Mouse (Mus musculus) Patski (cell line): ENCODE measurements around the gene Adam30. TPM values are rescaled to one million over a fixed set of nuclear protein-coding genes. Genes with fewer than 3 reads are reported as not detected.
"Not testable (repeated sequence)": the region's sequence is repeated elsewhere in the genome, so short reads cannot be mapped to it uniquely, and the experiment has no call there.

Experiments used
- ATAC-seq: fragments of 100-300 bp; one replicate; pipeline ENCODE4 v1.8.0; 2021
- CTCF ChIA-PET: fragments of 350-600 bp; sonication (Branson Sonifier 250); formaldehyde crosslinking; loops from one replicate; lab custom pipeline; 2022; ENCODE audit warnings: inconsistent platforms; lab: Charles Lee
- POLR2A ChIA-PET: fragments of 350-600 bp; sonication (Branson Sonifier 250); formaldehyde crosslinking; loops from one replicate; lab custom pipeline; 2022; ENCODE audit warnings: antibody characterized with exemption, inconsistent platforms; lab: Charles Lee
- DNase-seq: peaks from one replicate; pipeline ENCODE4 v3.0.0-alpha.2; 2011; ENCODE audit warnings: low read depth, low spot score
- H3K27me3 ChIP-seq: fragments of 371-371 bp; one replicate; pipeline ENCODE4 v1.5.1; 2021
- CTCF ChIP-seq: fragments of 100-300 bp; IDR thresholded peaks from one replicate; pipeline ENCODE4 v1.5.1; 2021
- in situ Hi-C: fragments of 300-500 bp; cut with MboI; formaldehyde crosslinking; loops from 3 replicates; pipeline ENCODE4 v1.11.1; 2018; ENCODE audit warnings: low pct_unique_long_range_greater_than_20kb, mixed read lengths
- polyA plus RNA-seq: library from polyadenylated mRNA; unstranded; gene quantifications from one replicate; pipeline ENCODE4 v1.2.3, GENCODE M21; 2021

The Adam30 gene
- 0.01 TPM for polyA plus RNA-seq

DNA sequence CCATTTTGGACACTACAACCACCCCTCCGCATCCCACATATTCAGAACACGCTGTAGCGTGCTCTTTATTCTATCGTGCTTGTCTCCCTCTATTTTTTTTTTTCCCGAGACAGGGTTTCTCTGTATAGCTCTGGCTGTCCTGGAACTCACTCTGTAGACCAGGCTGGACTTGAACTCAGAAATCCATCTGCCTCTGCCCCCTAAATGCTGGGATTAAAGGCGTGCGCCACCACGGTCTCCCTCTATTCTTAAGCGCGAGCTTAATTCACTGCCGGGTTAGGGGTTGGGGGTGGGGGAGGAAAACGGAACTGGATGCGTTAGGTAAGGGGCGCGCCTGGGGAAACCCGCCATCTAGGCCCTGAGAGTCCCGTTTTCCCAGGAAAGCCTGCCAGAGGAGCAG lies at the start of gene Adam30:
Adam30 (plus strand) TSS at position 301 of the 400 bp plus-strand sequence.
- no peak for TF ChIP-seq CTCF
- ChIA-PET CTCF (no interaction called here), POLR2A (no interaction called here)
- in situ Hi-C loops = no loop called here
- DNase-seq (no peak), ATAC-seq (no peak)
- no peaks in the 10 kb centered on the region for H3K27me3 ChIP-seq

DNA sequence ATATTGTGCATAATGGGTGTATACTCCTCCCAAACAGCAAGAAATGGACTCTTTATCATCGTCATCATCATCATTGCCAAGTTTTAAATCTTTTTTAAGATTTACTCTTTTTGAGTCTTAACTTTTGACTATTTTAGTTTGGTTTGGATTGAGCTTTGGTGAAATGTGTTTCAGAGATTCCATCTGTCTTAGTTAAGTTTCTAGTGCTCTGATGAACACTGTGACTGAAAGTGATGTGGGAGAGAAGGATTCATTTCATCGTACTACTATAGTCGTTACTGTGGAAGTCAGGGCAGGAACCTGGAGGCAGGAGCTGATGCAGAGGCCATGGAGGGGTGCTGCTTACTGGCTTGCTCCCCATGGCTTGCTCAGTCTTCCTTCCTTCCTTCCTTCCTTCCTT lies 42.2 kb upstream of the Adam30 start:
- ATAC-seq (no peak), DNase-seq (no peak)
- no peaks in the 10 kb centered on the region for H3K27me3 ChIP-seq
- in situ Hi-C loops = no loop called here
- ChIA-PET CTCF (interaction anchor here (2.2 kb wide), 1 partner anchor 14 kb away, joined by 6 read pairs; no protein-coding TSS in a partner anchor), POLR2A (no interaction called here)
- TF ChIP-seq CTCF = no peak

DNA sequence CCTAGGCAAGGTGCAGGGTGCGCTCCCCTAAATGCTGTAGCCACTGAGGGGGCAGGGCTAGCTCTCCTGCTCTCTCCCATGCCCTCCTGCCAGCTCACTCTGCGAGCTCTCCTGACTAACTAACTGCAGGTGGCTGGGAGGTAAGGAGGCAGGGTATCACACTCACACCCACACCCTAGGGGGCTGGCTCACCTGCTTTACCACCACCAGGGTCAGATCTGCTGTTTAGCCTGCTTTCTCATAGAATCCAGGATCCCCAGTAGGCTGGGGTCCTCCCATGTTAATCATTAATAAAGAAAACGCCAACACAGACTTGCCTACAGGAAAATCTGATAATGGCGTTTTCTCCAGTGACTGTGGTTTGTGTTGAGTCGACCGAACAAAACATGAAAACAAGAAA lies 41.1 kb upstream of the Adam30 start:
- no peak for DNase-seq
- in situ Hi-C loops = no loop called here
- no peaks in the 10 kb centered on the region for H3K27me3 ChIP-seq
- no peak for ATAC-seq
- TF ChIP-seq CTCF = no peak
- POLR2A ChIA-PET = no interaction called here
- CTCF ChIA-PET = interaction anchor here (0.9 to 2.2 kb wide), 3 partner anchors 8 to 15 kb away, joined by 3 to 6 read pairs (median 5); no protein-coding TSS in a partner anchor

DNA sequence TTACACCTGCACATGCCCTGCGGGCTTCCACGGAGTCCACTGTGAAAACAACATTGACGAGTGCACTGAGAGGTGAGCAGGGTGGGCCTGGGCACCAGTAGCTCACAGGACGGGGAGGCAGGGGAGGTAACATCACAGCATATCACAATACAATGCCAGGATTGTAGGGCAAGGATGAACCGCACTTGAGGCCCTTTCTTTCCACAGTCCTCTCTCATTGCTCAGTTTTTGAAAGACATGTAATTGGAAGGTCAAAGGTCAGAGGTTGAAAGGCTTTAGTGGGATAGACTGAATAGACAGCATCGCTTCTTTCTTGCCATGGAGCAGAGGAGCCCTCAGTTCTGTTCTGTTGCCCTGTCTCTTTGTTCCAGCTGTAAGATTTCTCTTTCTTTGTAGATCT lies 39.5 kb upstream of the Adam30 start:
- in situ Hi-C loops = no loop called here
- no peak for TF ChIP-seq CTCF
- ATAC-seq = no peak
- DNase-seq = no peak
- ChIA-PET CTCF (interaction anchor here (1.1 to 1.9 kb wide), 3 partner anchors 103 to 108 kb away, joined by 3 to 5 read pairs (median 4); partner anchors contain the start of gene Notch2), POLR2A (interaction anchor here (1.1 to 2.0 kb wide), 2 partner anchors 15 to 107 kb away, joined by 4 read pairs; partner anchors contain the start of gene Notch2)
- H3K27me3 ChIP-seq = no peaks in the 10 kb centered on the region

DNA sequence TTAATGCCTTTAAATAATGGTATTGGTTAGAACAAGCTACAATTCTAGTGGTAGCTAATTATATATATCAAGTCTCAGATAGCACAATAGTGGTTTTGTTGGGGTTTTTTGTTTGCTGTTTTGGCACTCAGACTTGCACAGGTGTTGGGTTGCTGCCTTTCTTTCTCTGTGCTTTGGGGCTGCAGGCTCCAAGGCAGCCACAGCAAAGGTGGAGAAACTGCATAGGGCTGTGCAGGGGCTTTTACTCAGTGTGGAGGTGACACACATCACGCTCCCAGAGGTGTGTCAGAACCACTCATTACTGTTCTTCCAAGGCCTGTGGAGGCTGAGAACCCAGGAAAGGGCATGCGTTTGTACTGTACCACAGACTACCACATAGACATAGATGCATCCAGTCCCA lies 32.7 kb upstream of the Adam30 start:
- DNase-seq (no peak), ATAC-seq (no peak)
- TF ChIP-seq CTCF = no peak
- POLR2A ChIA-PET = interaction anchor here (0.6 kb wide), 1 partner anchor 114 kb away, joined by 4 read pairs; no protein-coding TSS in a partner anchor
- in situ Hi-C loops = no loop called here
- CTCF ChIA-PET = no interaction called here
- no peaks in the 10 kb centered on the region for H3K27me3 ChIP-seq

DNA sequence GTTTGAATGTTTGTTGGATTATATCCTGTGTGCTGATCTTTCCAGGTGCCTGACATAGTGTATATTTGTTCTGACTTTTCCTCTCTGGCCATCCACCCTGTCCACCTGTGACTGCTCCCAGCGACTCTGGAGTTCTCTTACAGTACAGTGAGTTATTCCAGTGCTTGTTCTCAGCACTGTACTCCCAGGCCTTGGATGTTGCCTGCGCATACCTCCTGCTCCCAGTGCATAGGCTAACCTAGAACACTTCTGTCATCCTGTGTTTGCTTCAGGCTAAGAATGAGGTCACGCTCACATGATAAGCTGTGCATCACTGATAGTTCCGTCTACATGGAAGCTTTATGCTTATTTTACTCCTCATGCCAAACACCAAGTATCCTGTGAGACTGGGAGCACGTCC lies 31.7 kb upstream of the Adam30 start:
- no peaks in the 10 kb centered on the region for H3K27me3 ChIP-seq
- ChIA-PET POLR2A (no interaction called here), CTCF (no interaction called here)
- DNase-seq (no peak), ATAC-seq (no peak)
- TF ChIP-seq CTCF = no peak
- in situ Hi-C loops = no loop called here

DNA sequence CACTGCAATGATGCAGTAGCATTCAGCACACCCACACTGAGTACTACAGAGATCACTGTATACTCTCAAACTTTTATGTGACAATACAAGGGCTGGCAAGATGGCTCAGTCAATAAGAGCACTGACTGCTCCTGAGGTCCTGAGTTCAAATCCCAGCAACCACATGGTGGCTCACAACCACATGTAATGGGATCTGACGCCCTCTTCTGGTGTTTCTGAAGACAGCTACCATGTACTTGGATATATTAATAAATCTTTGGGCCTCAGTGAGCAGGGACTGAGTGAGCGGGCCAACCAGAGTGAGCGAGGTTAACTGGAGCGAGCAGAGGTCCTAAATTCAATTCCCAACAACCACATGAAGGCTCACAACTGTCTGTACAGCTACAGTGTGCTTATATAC lies 28.3 kb upstream of the Adam30 start:
- DNase-seq, ATAC-seq, POLR2A ChIA-PET, H3K27me3 ChIP-seq: not testable (repeated sequence)
- CTCF ChIA-PET = interaction anchor here (1.7 kb wide), 1 partner anchor 10 kb away, joined by 5 read pairs; no protein-coding TSS in a partner anchor
- in situ Hi-C loops = loop anchor here (10.0 kb wide), 1 partner anchor 217 kb away; no protein-coding TSS in a partner anchor

DNA sequence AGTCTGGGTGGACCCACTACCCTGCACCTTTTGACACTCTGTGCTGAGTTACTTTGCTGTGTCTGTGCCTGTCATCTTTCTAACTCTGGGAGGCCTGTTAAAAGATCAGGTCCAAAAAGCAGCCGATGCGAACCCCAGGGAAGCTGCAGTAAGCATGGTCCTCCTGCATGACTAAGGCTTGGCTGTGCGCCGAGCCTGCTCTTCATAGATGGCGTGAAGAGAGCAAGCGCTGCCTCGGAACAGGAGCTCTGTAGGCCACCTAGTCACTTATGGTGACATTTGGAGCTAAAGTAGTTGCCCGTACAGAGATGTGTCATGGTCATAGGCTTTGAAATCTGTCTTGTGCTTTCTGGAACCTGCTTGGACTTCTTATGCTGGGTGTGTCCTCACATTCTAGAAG lies 27.8 kb upstream of the Adam30 start:
- TF ChIP-seq CTCF = no peak
- in situ Hi-C loops = loop anchor here (10.0 kb wide), 1 partner anchor 218 kb away; no protein-coding TSS in a partner anchor
- ChIA-PET POLR2A (no interaction called here), CTCF (interaction anchor here (1.7 kb wide), 1 partner anchor 11 kb away, joined by 5 read pairs; no protein-coding TSS in a partner anchor)
- no peak for DNase-seq
- H3K27me3 ChIP-seq = no peaks in the 10 kb centered on the region
- ATAC-seq = no peak

DNA sequence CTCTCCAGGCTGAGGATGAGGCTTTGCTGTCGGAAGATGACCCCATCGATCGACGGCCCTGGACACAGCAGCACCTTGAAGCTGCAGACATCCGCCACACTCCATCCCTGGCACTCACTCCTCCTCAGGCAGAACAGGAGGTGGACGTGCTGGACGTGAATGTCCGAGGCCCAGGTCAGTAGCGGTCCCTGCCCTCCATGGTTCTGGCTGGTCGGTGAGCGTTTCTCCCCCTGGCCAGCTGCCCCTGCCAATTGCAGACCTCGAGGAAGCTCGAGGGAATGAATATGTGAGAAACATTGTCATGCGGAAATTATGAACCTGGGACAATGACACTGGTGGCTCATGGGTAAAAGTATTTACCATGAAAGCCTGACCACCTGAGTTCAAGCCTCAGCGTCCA lies 19.0 kb upstream of the Adam30 start:
- DNase-seq (no peak), ATAC-seq (no peak)
- ChIA-PET CTCF (no interaction called here), POLR2A (no interaction called here)
- TF ChIP-seq CTCF = no peak
- in situ Hi-C loops = no loop called here
- no peaks in the 10 kb centered on the region for H3K27me3 ChIP-seq

DNA sequence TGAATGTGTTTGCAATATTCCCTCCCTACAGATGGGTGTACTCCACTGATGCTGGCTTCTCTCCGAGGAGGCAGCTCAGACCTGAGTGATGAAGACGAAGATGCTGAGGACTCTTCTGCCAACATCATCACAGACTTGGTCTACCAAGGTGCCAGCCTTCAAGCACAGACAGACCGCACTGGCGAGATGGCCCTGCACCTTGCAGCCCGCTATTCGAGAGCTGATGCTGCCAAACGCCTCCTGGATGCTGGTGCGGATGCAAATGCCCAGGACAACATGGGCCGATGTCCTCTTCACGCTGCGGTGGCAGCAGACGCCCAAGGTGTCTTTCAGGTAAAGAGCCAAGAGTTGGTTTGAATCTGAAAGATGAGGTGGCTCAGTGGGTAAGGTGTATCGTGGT lies 17.6 kb upstream of the Adam30 start:
- DNase-seq = no peak
- ATAC-seq = no peak
- in situ Hi-C loops = no loop called here
- ChIA-PET POLR2A (no interaction called here), CTCF (interaction anchor here (1.3 kb wide), 1 partner anchor 13 kb away, joined by 4 read pairs; no protein-coding TSS in a partner anchor)
- no peak for TF ChIP-seq CTCF
- H3K27me3 ChIP-seq = no peaks in the 10 kb centered on the region

DNA sequence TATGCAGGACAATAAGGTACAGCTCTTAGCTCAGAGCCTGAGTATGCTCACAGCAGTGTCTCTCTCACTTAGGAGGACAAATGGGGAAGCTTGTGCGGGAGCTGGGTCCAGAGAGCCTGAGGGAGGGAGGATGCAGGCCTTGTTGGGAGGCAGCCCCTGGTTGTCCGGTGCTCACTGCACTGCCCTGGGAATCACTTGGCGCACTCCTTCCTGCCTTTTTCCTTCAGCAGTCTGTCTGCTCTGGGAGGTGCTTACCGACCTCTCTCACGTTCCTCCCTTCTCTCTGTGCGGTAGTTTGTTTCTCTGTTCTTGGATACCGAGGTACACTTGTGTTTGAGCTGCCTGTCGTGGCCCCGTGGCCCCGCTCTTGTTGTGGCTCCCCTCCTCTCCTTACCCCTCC lies 15.2 kb upstream of the Adam30 start:
- ChIA-PET CTCF (interaction anchor here (1.3 to 1.5 kb wide), 2 partner anchors 35 to 81 kb away, joined by 3 read pairs; no protein-coding TSS in a partner anchor), POLR2A (no interaction called here)
- ATAC-seq (no peak), DNase-seq (no peak)
- in situ Hi-C loops = no loop called here
- TF ChIP-seq CTCF = no peak
- H3K27me3 ChIP-seq = no peaks in the 10 kb centered on the region
